8 mouse cellular contexts compared by ENCODE assay signal in genomic region chr14:40967598-40967900, GRCm38 (mm10). TPM values are rescaled to one million over a fixed set of nuclear protein-coding genes. Genes with fewer than 3 reads are reported as not detected.
DNase-seq lines count a peak whose midpoint lies in the region; ATAC-seq and TF ChIP-seq lines count a peak whose summit lies in the region.

No protein-coding gene starts in this region.

- H3K4me2 ChIP-seq in heart, embryonic 12.5 days, result peak overlapping the region; percentile 90
- H3K4me2 ChIP-seq in CH12.LX (ENCODE audit: insufficient read depth, low read depth, poor library complexity, severe bottlenecking), result peak overlapping the region; percentile 48
- H3K4me2 ChIP-seq in forebrain, embryonic 12.5 days, result peak overlapping the region; percentile 85
- peak overlapping the region; percentile 97 for H3K4me2 ChIP-seq in liver, embryonic 15.5 days

- peak overlapping the region; percentile 73 for H3K9ac ChIP-seq in heart, embryonic 12.5 days
- peak overlapping the region; percentile 73 for H3K9ac ChIP-seq in CH12.LX (ENCODE audit: insufficient read depth, low read depth)
- peak overlapping the region; percentile 45 for H3K9ac ChIP-seq in forebrain, embryonic 12.5 days
- peak overlapping the region; percentile 60 for H3K9ac ChIP-seq in liver, embryonic 15.5 days

- no peak for TF ChIP-seq EP300 in CH12.LX (IDR thresholded peaks at IDR 0.05; ENCODE audit: low read length)

- no peaks in the 10 kb centered on the region for H3K36me3 ChIP-seq in heart, embryonic 12.5 days
- peaks cover 0 to 3% of the 10 kb centered on the region in 2 experiments for H3K36me3 ChIP-seq in CH12.LX (replicated peaks in 1 of 2; ENCODE audit: control insufficient read depth in 1 of 2, insufficient read depth in 1 of 2, low read length in 1 of 2)
- H3K36me3 ChIP-seq in forebrain, embryonic 12.5 days (replicated peaks), result no peaks in the 10 kb centered on the region
- no peaks in the 10 kb centered on the region for H3K36me3 ChIP-seq in liver, embryonic 15.5 days (replicated peaks)

- 4% methylated on average over 6 of the region's 6 CpGs for WGBS in heart, embryonic 12.5 days
- 2% methylated on average over 6 of the region's 6 CpGs for WGBS in forebrain, embryonic 12.5 days
- WGBS in liver, embryonic 15.5 days (ENCODE audit: insufficient replicate concordance), result 10% methylated on average over 6 of the region's 6 CpGs

- intact Hi-C loops in heart, postnatal 25 days (cut with DNase I), result no loop called here

- no peaks in the 10 kb centered on the region for H3K27me3 ChIP-seq in heart, embryonic 12.5 days (replicated peaks)
- no peaks in the 10 kb centered on the region for H3K27me3 ChIP-seq in CH12.LX (replicated peaks)
- no peaks in the 10 kb centered on the region for H3K27me3 ChIP-seq in forebrain, embryonic 12.5 days
- H3K27me3 ChIP-seq in liver, embryonic 15.5 days, result peaks cover 5% of the 10 kb centered on the region

- peaks cover 35% of the 10 kb centered on the region for H3K4me1 ChIP-seq in heart, embryonic 12.5 days (replicated peaks)
- peaks cover 21 to 62% of the 10 kb centered on the region in 2 experiments for H3K4me1 ChIP-seq in CH12.LX (ENCODE audit: control insufficient read depth in 1 of 2, insufficient read depth in 2 of 2)
- peaks cover 35% of the 10 kb centered on the region for H3K4me1 ChIP-seq in forebrain, embryonic 12.5 days
- H3K4me1 ChIP-seq in liver, embryonic 15.5 days (replicated peaks), result peaks cover 53% of the 10 kb centered on the region

- dilution Hi-C loops in CH12.LX (cut with MboI; ENCODE audit: extremely low pct_ligation_motif_present, extremely low pct_unique_long_range_greater_than_20kb, low sequenced_read_pairs), result no loop called here

- peaks cover 22% of the 10 kb centered on the region for H3K79me2 ChIP-seq in CH12.LX (replicated peaks; ENCODE audit: control insufficient read depth, extremely low read depth, insufficient read depth, poor library complexity, severe bottlenecking)

- H3K27ac ChIP-seq in heart, embryonic 12.5 days (ENCODE audit: poor library complexity, severe bottlenecking), result peak overlapping the region; percentile 78; the same call in 1 of the 2 replicates
- peak overlapping the region; percentile 62 for H3K27ac ChIP-seq in CH12.LX (ENCODE audit: insufficient read depth, low read depth)
- H3K27ac ChIP-seq in forebrain, embryonic 12.5 days, result peak overlapping the region; percentile 77
- H3K27ac ChIP-seq in liver, embryonic 15.5 days (replicated peaks), result peak overlapping the region; percentile 74

- H3K4me3 ChIP-seq in heart, embryonic 12.5 days, result peak overlapping the region; percentile 84
- peak overlapping the region; percentile 52 to 68 (median 60) for H3K4me3 ChIP-seq in CH12.LX (replicated peaks in 1 of 3; ENCODE audit: low read depth in 2 of 3, low read length in 2 of 3, poor library complexity in 1 of 3)
- peak overlapping the region; percentile 89 for H3K4me3 ChIP-seq in forebrain, embryonic 12.5 days (replicated peaks)
- peak overlapping the region; percentile 88 for H3K4me3 ChIP-seq in liver, embryonic 15.5 days (replicated peaks)

- TF ChIP-seq POLR2A in CH12.LX (IDR thresholded peaks at IDR 0.05; ENCODE audit: low read depth, low read length), result no peak

- TF ChIP-seq RAD21 in CH12.LX (IDR thresholded peaks at IDR 0.05; ENCODE audit: low read depth, low read length), result no peak

- no peaks in the 10 kb centered on the region for H3K9me3 ChIP-seq in heart, embryonic 12.5 days (replicated peaks)
- no peaks in the 10 kb centered on the region for H3K9me3 ChIP-seq in CH12.LX (replicated peaks; ENCODE audit: low read length)
- no peaks in the 10 kb centered on the region for H3K9me3 ChIP-seq in forebrain, embryonic 12.5 days
- H3K9me3 ChIP-seq in liver, embryonic 15.5 days (replicated peaks), result no peaks in the 10 kb centered on the region

- in situ Hi-C loops in CH12.LX (cut with MboI; ENCODE audit: low pct_ligation_motif_present, low pct_unique_long_range_greater_than_20kb, low sequenced_read_pairs), result no loop called here

- no peak for TF ChIP-seq CTCF in CH12.LX (conservative IDR thresholded peaks at IDR 0.05 in 1 of 2, IDR thresholded peaks at IDR 0.05 in 1 of 2; ENCODE audit: low read depth in 2 of 2, low read length in 2 of 2)

- no peak for ATAC-seq in heart, embryonic 12.5 days (ENCODE audit: insufficient number of reproducible peaks, low FRiP score)
- ATAC-seq in forebrain, embryonic 12.5 days (ENCODE audit: low FRiP score), result 0 out of 2 replicates have a peak, but pooled peaks have one; percentile 0
- ATAC-seq in liver, embryonic 15.5 days (ENCODE audit: insufficient read depth), result no peak

- DNase-seq in heart, postnatal 25 days (ENCODE audit: low spot score), result no peak
- DNase-seq in CH12.LX (ENCODE audit: extremely low read depth), result no peak
- no peak for DNase-seq in left cerebral cortex, adult 9 months (ENCODE audit: low spot score in 2 of 2)
- no peak for DNase-seq in adrenal gland, postnatal 25 days
- no peak for DNase-seq in cerebellum, postnatal 36 days

TF ChIP-seq in CH12.LX, 34 proteins besides CTCF, POLR2A, EP300 and RAD21:
- TF ChIP-seq KAT2A (IDR thresholded peaks at IDR 0.05; ENCODE audit: insufficient replicate concordance, low read length) (no peak), IRF4 (IDR thresholded peaks at IDR 0.05; ENCODE audit: low read depth, low read length) (no peak), SMC3 (IDR thresholded peaks at IDR 0.05; ENCODE audit: low read depth, low read length) (no peak), ZNF384 (IDR thresholded peaks at IDR 0.05; ENCODE audit: low read depth, low read length) (no peak), MYC (IDR thresholded peaks at IDR 0.05; ENCODE audit: low read depth, low read length) (no peak), CHD2 (IDR thresholded peaks at IDR 0.05; ENCODE audit: low read length) (no peak), ZC3H11A (IDR thresholded peaks at IDR 0.05; ENCODE audit: low read depth, low read length) (no peak), USF2 (conservative IDR thresholded peaks at IDR 0.05; ENCODE audit: low read depth, low read length) (no peak), POLR2AphosphoS2 (IDR thresholded peaks at IDR 0.05; ENCODE audit: low read depth, low read length) (no peak), MAX (IDR thresholded peaks at IDR 0.05; ENCODE audit: low read length) (no peak), GABPA (IDR thresholded peaks at IDR 0.05; ENCODE audit: insufficient replicate concordance, low read depth, low read length) (no peak), MXI1 (IDR thresholded peaks at IDR 0.05; ENCODE audit: low read depth, low read length) (no peak), TCF12 (IDR thresholded peaks at IDR 0.05; ENCODE audit: low read depth, low read length) (no peak), ELF1 (IDR thresholded peaks at IDR 0.05; ENCODE audit: low read depth, low read length) (no peak), ETS1 (conservative IDR thresholded peaks at IDR 0.05; ENCODE audit: low read depth, low read length) (no peak)

RNA-seq across cellular contexts. Expression of gene Tspan14, which starts 0.9 kb away (rescaled TPM):
- polyA plus RNA-seq in heart, embryonic 12.5 days (2016; fragmentation: Nextera tagmentation; extraction: Ambion mirVana), result 43.2 and 46.7 TPM in 2 replicates
- total RNA-seq in heart, postnatal 25 days (2021), result 10 to 100 TPM; 17.1 to 18.1 TPM
- total RNA-seq in CH12.LX (2012; rRNA removed) (14.9 and 16.1 TPM in 2 replicates), CH12.LX (2014; rRNA removed) (10.6 and 11.6 TPM in 2 replicates)
- polyA plus RNA-seq in CH12.LX (2012; ENCODE audit: insufficient read length, low read depth), result 17.8 and 19.1 TPM in 2 replicates
- 82.6 and 90.6 TPM in 2 replicates for polyA plus RNA-seq in forebrain, embryonic 12.5 days (2016; fragmentation: Nextera tagmentation; extraction: Ambion mirVana)
- 28.8 and 34.6 TPM in 2 replicates for polyA plus RNA-seq in liver, embryonic 15.5 days (2015; fragmentation: Nextera tagmentation; extraction: Ambion mirVana)
- total RNA-seq in adrenal gland, postnatal 25 days (2021), result 24.7 and 31.1 TPM in 2 replicates

RNA-seq across cellular contexts. Expression of gene Fam213a, which starts 46.0 kb away (rescaled TPM):
- 58.7 and 59.1 TPM in 2 replicates for polyA plus RNA-seq in heart, embryonic 12.5 days (2016; fragmentation: Nextera tagmentation; extraction: Ambion mirVana)
- 10 to 100 TPM; 16.3 to 17.0 TPM for total RNA-seq in heart, postnatal 25 days (2021)
- total RNA-seq in CH12.LX (2012; rRNA removed) (15.6 and 17.1 TPM in 2 replicates), CH12.LX (2014; rRNA removed) (11.6 and 12.0 TPM in 2 replicates)
- polyA plus RNA-seq in CH12.LX (2012; ENCODE audit: insufficient read length, low read depth), result 12.3 and 14.1 TPM in 2 replicates
- 50.5 and 54.0 TPM in 2 replicates for polyA plus RNA-seq in forebrain, embryonic 12.5 days (2016; fragmentation: Nextera tagmentation; extraction: Ambion mirVana)
- 69.5 and 77.2 TPM in 2 replicates for polyA plus RNA-seq in liver, embryonic 15.5 days (2015; fragmentation: Nextera tagmentation; extraction: Ambion mirVana)
- 58.3 and 81.5 TPM in 2 replicates for total RNA-seq in adrenal gland, postnatal 25 days (2021)
